Mouse (Mus musculus): Measurements from ENCODE around the gene Olfr1358. TPM values are rescaled to one million over a fixed set of nuclear protein-coding genes. Genes with fewer than 3 reads are reported as not detected.
A peak's percentile ranks its signal among the peaks of the same experiment; 100 is the strongest.

Gene Olfr1358
- total RNA-seq (2014; rRNA removed): 0.71 TPM in 1 of 2 replicates, not detected in the other
- not detected in 2 replicates for polyA plus RNA-seq (2015; fragmentation: Nextera tagmentation; extraction: Ambion mirVana)

DNA sequence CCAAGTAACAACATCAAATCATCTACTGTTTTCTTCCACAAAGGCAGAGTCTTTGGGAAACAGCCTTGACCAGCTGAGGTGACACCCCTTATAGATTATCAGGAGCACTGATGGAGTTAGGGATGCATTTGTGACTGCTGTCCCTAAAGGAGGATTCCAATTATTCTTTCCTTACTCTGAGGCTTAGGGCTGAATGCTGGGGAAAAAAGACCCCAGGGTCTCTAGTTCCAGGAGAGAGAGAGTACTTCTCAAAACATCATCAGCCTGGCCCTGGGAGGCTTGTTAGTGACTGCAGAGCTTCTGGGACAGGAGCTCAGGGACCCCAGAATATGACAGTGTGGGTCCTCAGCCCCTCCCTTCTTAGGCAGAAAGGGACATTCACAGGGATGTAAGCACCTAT, at the start of gene Olfr1358:
Gene Olfr1358, plus strand, starts transcription at position 301 of the 400 bp plus-strand sequence.
- Histone ChIP-seq H3K9me3 (ENCODE audit: low read length) (no peaks in the 10 kb centered on the region), H3K9ac (no peak within 1 kb of the TSS), H3K27me3 (ENCODE audit: insufficient read depth, low read length) (no peaks in the 10 kb centered on the region), H3K4me2 (ENCODE audit: low read depth) (no peak within 1 kb of the TSS), H3K4me1 (ENCODE audit: insufficient read depth) (no peaks in the 10 kb centered on the region), H3K27ac (ENCODE audit: low read depth, low read length) (no peak within 1 kb of the TSS), H3K36me3 (ENCODE audit: insufficient read depth) (no peaks in the 10 kb centered on the region), H3K4me3 (ENCODE audit: low read depth, low read length) (no peak within 1 kb of the TSS)
- no peak for TF ChIP-seq CTCF (IDR thresholded peaks at IDR 0.05; ENCODE audit: low read depth)
- DNase-seq: no peak
- ATAC-seq: no peak

DNA sequence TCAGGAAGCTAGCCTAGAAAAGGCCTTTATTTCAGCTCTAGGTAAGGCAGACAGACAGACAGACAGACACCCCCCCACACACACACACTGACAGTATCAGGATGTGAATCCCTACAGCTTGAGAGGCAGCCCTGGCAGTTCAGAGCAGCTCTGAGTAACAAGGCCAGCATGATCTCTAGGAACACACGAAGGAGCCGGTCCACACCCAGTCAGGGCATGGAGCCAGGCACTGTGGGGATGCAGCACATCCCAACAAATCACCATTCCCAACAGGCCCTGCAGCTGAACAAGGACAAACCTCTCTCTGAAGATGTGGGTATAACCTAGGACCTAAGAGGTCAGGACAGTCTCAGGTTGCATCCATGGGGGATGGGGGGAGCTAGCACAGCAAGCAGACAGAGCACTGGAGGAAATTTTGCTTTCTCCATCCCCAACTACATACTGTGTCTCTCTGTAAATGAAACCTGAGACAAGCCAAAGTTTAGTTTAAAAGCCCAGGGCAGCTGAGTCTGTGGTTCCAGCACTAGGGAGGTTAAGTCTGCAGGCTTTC, 49.4 kb upstream of the Olfr1358 start:
- H3K9me3 ChIP-seq (ENCODE audit: low read length): no peaks in the 10 kb centered on the region
- DNase-seq (no peak), ATAC-seq (no peak)
- no peaks in the 10 kb centered on the region for H3K36me3 ChIP-seq (ENCODE audit: insufficient read depth)
- H3K27me3 ChIP-seq (ENCODE audit: insufficient read depth, low read length): no peaks in the 10 kb centered on the region
- H3K4me1 ChIP-seq (ENCODE audit: insufficient read depth): peaks cover 8% of the 10 kb centered on the region; the same call in 1 of the 2 replicates
- no peak overlapping the region for H3K4me2 ChIP-seq (ENCODE audit: low read depth)
- no peak overlapping the region for H3K27ac ChIP-seq (ENCODE audit: low read depth, low read length)
- TF ChIP-seq CTCF (IDR thresholded peaks at IDR 0.05; ENCODE audit: low read depth): no peak
- H3K9ac ChIP-seq: no peak overlapping the region
- WGBS: 48% methylated on average over 2 of the region's 2 CpGs
- no peak overlapping the region for H3K4me3 ChIP-seq (ENCODE audit: low read depth, low read length)

GRCm38 (mm10) chr10:78470582-78471313, 46.5 kb upstream of the Olfr1358 start:
- H3K27me3 ChIP-seq (ENCODE audit: insufficient read depth, low read length): no peaks in the 10 kb centered on the region
- no peak overlapping the region for H3K9ac ChIP-seq
- H3K4me1 ChIP-seq (ENCODE audit: insufficient read depth): 0 out of 2 replicates have a peak, but pooled peaks cover 2% of the 10 kb centered on the region
- 24% methylated on average over 15 of the region's 15 CpGs for WGBS
- 0 out of 2 replicates have a peak overlapping the region, but pooled peaks have one; percentile 2 for H3K27ac ChIP-seq (ENCODE audit: low read depth, low read length)
- H3K9me3 ChIP-seq (ENCODE audit: low read length): no peaks in the 10 kb centered on the region
- no peak overlapping the region; the same call in 1 of the 2 replicates for H3K4me2 ChIP-seq (ENCODE audit: low read depth)
- no peak for TF ChIP-seq CTCF (IDR thresholded peaks at IDR 0.05; ENCODE audit: low read depth)
- H3K4me3 ChIP-seq (ENCODE audit: low read depth, low read length): no peak overlapping the region
- H3K36me3 ChIP-seq (ENCODE audit: insufficient read depth): no peaks in the 10 kb centered on the region
- peak; percentile 39 for DNase-seq
- peak; percentile 47 for ATAC-seq

DNA sequence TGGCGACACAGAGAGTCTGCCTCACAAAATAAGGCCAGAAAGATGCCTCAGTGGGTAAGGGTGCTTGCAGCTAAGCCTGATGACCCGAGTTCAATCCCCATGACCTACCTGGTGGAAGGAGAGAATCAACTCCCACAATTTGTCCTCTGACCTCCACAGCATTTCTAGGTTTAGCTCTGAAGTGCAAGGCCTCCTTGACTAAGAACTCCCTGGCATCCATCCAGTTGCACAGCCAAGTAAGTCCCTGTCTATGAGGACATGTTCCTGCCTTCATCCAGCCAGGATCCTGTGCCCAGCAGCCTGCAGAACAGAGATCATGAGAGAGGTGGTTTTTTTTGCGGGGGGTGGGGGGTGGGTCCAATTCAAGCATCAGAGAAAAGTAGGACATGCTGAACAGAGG, 45.2 kb upstream of the Olfr1358 start:
- Histone ChIP-seq H3K4me3 (ENCODE audit: low read depth, low read length) (no peak overlapping the region), H3K4me1 (ENCODE audit: insufficient read depth) (0 out of 2 replicates have a peak, but pooled peaks cover 2% of the 10 kb centered on the region), H3K9me3 (ENCODE audit: low read length) (no peaks in the 10 kb centered on the region), H3K4me2 (ENCODE audit: low read depth) (no peak overlapping the region), H3K27ac (ENCODE audit: low read depth, low read length) (no peak overlapping the region), H3K36me3 (ENCODE audit: insufficient read depth) (no peaks in the 10 kb centered on the region), H3K27me3 (ENCODE audit: insufficient read depth, low read length) (no peaks in the 10 kb centered on the region), H3K9ac (no peak overlapping the region)
- ATAC-seq (no peak), DNase-seq (no peak)
- 86% methylated on average over 3 of the region's 3 CpGs for WGBS
- no peak for TF ChIP-seq CTCF (IDR thresholded peaks at IDR 0.05; ENCODE audit: low read depth)

DNA sequence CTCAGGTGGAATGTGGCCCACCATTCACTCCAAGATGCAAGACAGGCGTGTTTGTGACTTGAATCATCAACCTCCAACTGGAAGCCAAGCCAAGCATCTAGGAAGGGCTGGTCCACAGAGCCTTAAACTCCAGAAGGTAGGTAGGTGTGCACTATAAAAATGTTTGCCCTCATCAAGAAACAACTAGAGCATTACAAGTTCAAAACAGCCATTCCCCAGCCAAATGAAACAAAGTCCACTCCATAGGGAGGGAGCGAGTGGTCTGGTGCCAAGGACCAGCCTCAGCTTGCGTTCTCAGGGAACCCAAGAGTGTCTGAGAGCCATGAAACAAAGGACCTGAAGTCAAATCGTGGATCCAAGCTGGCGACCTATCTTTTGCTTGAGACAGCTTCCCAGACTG, 43.8 kb upstream of the Olfr1358 start:
- 57% methylated on average over 5 of the region's 5 CpGs for WGBS
- no peaks in the 10 kb centered on the region for H3K36me3 ChIP-seq (ENCODE audit: insufficient read depth)
- no peak overlapping the region for H3K4me2 ChIP-seq (ENCODE audit: low read depth)
- no peak for DNase-seq
- H3K9me3 ChIP-seq (ENCODE audit: low read length): no peaks in the 10 kb centered on the region
- no peak overlapping the region for H3K27ac ChIP-seq (ENCODE audit: low read depth, low read length)
- no peak for TF ChIP-seq CTCF (IDR thresholded peaks at IDR 0.05; ENCODE audit: low read depth)
- ATAC-seq: no peak
- H3K27me3 ChIP-seq (ENCODE audit: insufficient read depth, low read length): no peaks in the 10 kb centered on the region
- 0 out of 2 replicates have a peak, but pooled peaks cover 2% of the 10 kb centered on the region for H3K4me1 ChIP-seq (ENCODE audit: insufficient read depth)
- H3K9ac ChIP-seq: no peak overlapping the region
- H3K4me3 ChIP-seq (ENCODE audit: low read depth, low read length): no peak overlapping the region

- DNase-seq (no peak), ATAC-seq (no peak)
- Histone ChIP-seq H3K4me2 (ENCODE audit: low read depth) (no peak overlapping the region), H3K27me3 (ENCODE audit: insufficient read depth, low read length) (no peaks in the 10 kb centered on the region), H3K27ac (ENCODE audit: low read depth, low read length) (no peak overlapping the region), H3K4me1 (ENCODE audit: insufficient read depth) (0 out of 2 replicates have a peak, but pooled peaks cover 2% of the 10 kb centered on the region), H3K9ac (no peak overlapping the region), H3K4me3 (ENCODE audit: low read depth, low read length) (no peak overlapping the region), H3K9me3 (ENCODE audit: low read length) (no peaks in the 10 kb centered on the region), H3K36me3 (ENCODE audit: insufficient read depth) (no peaks in the 10 kb centered on the region)
- WGBS: 73% methylated on average over 8 of the region's 8 CpGs
- TF ChIP-seq CTCF (IDR thresholded peaks at IDR 0.05; ENCODE audit: low read depth): no peak
These were observed 42.5 kb upstream of the Olfr1358 start for GRCm38 (mm10) chr10:78474759-78475158.

GRCm38 (mm10) chr10:78476821-78477220, 40.4 kb upstream of the Olfr1358 start:
- Histone ChIP-seq H3K9ac (no peak overlapping the region), H3K4me2 (ENCODE audit: low read depth) (no peak overlapping the region), H3K27ac (ENCODE audit: low read depth, low read length) (no peak overlapping the region), H3K4me1 (ENCODE audit: insufficient read depth) (no peaks in the 10 kb centered on the region), H3K27me3 (ENCODE audit: insufficient read depth, low read length) (no peaks in the 10 kb centered on the region), H3K4me3 (ENCODE audit: low read depth, low read length) (no peak overlapping the region), H3K9me3 (ENCODE audit: low read length) (no peaks in the 10 kb centered on the region), H3K36me3 (ENCODE audit: insufficient read depth) (no peaks in the 10 kb centered on the region)
- 75% methylated on average over 4 of the region's 4 CpGs for WGBS
- ATAC-seq: no peak
- no peak for TF ChIP-seq CTCF (IDR thresholded peaks at IDR 0.05; ENCODE audit: low read depth)
- no peak for DNase-seq

Data from forebrain, postnatal 0 days (tissue).